Mouse (Mus musculus) T-cell, adult 2 months (primary cell): Measurements from ENCODE around the gene Hdgfl3.
"Not testable (repeated sequence)": the region's sequence is repeated elsewhere in the genome, so short reads cannot be mapped to it uniquely, and the experiment has no call there.

Experiments used
- DNase-seq: peaks from one replicate; pipeline ENCODE4 v3.0.0; 2022; ENCODE audit warnings: low spot score

Hdgfl3 gene

DNA sequence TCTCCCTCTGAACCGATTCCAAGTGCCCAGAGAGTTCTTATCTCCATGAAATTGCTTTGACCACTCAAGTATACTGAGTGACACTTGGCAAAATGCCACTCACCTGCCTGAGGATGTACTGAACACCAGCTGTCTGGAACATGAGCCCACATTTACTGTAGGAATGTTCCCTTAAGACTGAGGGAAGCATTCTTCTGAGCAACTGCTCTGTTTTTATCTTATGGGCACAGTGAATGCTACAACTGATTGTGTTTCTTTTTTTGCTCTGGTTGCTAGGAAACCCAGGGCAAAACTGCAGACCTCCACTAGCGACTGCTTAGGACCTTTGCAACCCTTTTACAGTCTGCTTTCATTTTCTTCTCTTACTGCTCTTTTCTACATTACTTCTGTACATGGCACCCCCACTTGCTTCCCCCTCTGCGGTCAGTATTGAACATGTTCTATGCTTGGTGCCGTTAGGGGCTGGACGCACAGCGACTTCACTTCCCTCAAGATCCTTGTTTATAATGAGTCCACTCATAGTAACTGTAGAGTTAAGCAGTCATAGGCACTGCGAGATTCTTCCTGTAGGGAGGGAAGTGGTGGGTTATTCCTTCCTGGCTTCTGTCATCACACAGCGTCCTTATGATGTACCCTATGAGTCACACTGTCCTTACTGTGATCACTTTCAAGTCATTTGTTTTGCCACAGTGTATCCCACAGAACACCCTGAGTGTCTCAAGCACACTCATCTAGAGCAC is 79.5 kb downstream of the Hdgfl3 start:
- peak; percentile 67 for DNase-seq

DNA sequence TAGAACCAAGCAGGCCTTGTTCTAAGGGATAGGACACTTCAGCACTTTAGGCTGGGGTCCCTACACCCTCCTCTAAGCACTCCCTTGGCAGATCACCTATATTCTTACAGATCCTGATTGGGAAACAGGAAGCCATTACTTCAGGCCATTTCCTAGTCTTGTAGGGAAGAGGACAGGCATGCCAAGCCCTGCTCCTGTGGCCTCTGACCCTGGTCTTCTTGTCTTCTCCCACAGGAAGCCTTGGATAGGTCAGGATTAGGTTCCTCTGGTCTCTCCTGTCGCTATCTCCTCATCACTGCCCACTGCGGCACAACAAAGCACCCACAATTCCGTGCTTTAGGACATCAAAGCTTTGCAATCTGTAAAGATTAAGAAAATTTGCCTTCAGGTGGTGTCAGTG is 82.6 kb downstream of the Hdgfl3 start:
- no peak for DNase-seq

DNA sequence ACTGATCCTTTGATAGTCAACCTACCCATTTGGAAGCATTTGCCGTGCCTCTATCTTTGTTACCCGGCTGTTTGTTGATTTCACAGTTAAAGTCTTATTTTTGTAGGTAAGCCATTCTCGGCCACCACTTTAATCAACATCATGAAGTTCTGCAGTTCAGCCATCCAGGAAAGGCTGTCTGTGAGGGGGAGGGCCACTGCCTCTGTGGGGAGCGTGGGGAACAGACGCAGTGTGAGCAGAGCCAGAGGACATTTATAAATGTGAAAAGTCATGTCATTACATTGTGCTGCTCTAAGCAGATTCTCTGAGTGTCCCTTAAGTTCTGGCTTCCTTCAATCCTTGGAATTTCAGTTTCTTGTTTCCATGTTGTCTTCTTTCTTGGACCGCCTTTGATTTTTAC is 84.1 kb downstream of the Hdgfl3 start:
- no peak for DNase-seq

DNA sequence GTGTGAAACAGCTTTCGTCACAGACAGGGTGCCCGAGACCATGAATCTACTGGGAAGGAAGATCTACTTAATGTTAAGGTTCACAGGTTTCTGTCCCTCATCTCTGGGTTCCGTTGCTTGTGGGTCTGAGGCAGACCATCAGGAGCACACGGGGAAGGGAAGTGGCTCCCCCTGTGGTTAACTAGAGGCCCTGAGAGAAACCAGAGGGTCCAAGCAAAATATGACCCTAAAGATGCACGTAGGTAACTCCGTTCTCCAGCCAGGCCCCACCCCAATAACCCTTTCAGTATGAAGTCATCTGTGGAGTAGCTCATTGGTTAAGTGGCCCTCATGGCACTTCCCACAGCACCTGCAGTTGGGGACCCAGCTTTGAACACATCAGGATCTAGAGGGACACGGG is 84.6 kb downstream of the Hdgfl3 start:
- no peak for DNase-seq

DNA sequence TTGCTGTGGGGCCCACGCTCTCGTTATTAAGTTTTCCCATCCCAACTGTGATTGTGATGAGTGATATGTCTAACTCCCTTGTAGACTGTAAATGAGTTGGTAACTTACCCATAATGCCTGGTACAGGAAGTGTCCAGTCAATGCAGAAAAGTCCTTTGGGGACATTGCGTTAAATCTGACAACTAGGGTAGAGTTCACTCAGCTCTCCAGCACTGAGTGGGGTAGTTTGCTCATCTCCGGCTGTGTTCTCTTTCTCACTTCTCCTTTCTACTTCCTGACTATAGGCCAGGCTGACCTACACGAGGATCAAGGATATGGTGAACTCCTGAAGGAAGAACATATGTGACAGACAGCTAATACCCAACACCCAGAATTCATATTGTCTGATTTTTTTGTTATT is 85.1 kb downstream of the Hdgfl3 start:
- no peak for DNase-seq

DNA sequence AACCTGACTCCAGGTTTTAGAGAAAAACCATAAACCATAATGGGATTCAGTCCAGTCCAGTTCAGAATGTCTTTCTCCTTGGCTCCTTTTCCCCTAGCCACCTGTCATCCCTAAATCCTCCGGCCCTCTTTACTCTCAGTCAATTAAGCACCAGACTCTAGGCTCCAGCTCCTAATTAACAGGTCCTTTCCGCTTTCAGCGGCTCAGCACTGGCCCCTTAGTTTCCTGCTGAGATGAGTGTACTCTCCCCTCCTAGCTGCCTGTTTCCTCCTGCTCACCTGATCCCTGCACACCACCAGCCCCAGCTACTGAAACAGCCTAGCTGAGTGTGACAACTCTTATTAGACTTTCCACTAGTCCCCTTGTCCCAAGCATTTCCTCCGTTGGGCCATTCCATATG is 86.5 kb downstream of the Hdgfl3 start:
- no peak for DNase-seq

DNA sequence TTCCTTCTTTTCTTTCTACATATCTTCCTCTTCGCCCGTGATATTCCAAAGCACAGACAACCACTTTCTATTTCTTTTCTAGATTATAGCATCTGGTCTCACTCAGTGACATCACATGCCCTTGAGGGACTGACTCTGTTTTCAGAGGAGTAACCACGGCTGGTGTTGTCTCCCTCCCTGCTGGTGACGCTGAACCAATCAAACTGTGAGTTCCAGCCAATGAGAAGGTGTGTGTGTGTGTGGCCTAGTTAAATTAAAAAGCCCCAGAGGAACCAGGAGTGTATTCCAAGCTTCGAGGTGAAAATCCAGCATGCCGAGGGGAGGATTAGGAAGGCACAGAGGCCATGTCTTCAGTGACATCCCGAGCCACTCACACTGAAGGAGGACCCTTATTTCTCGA is 87.3 kb downstream of the Hdgfl3 start:
- DNase-seq, result no peak

DNA sequence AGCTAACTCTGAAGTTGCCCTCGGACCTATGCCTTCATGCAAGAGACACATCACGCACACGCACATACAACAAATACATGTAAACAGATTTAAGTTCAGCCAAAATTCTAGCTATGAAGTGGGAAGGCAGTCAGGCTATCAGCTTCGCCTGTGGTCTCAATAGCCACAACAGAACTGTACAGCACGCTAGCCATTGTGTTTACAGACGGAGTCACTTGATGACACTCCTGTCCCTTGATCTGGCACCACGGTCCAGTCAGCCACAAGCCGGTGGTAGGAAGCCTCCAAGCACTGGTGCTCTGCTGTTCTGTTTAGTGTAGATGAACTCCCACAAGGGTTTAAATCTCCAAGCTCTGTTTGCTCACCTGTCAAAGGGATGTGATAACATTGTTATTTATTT is 88.3 kb downstream of the Hdgfl3 start:
- no peak for DNase-seq

DNA sequence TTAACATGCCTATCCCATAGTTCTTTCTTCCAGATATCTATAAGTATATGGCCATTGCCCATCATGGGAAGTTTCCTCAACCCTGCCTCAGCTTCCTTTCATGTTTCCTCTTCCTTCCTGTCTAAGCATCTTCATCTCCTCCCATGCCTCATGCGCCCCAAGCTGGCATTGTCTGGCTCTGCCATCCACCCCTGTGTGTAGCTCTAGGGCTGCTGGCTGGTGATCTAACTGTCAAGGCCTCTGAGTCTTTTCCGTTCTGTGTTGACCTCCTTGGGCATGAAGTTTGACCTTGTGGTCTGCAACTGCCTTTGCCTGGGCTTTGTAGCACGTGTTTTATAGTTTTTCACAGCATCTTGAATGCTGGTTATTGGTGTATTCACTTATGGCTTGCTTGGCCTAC is 89.0 kb downstream of the Hdgfl3 start:
- no peak for DNase-seq

DNA sequence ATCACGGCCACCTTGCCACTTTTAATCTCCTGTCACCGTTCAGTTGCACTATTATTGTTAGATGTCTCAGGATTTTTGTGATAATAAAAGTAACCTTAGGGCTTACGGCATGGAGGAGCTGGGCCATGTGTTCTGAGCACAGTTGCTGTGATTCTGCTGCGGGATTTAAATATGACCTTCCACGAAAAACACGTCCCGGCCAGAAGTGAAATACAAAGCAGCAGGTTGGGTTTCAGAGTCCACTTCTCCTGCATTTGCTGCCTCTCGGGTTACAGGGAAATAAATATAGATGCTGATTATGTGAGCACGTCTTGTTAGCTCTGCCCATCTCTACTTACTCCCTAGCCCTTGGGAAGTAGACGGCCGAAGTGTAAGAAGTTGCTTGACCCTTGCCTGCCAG is 89.5 kb downstream of the Hdgfl3 start:
- DNase-seq, result no peak

DNA sequence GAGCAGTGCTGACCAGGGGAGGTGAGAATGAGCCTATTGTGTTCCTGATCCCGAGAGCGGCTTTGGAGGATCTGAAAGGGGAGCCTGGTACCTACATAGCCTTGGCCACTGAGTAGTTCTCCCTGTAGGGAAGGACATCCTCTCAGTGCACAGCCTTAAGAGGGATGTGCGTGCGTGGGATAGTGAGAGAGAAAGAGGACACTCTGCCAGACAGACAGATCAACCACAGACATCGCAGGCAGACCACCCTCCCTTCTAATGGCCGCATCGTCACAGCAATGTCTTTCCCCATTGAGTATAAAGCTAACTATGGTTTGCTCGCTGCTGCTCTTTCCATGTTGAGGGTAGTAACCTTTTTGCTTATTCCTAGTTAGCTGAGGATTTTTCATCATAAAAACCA is 90.4 kb downstream of the Hdgfl3 start:
- no peak for DNase-seq

DNA sequence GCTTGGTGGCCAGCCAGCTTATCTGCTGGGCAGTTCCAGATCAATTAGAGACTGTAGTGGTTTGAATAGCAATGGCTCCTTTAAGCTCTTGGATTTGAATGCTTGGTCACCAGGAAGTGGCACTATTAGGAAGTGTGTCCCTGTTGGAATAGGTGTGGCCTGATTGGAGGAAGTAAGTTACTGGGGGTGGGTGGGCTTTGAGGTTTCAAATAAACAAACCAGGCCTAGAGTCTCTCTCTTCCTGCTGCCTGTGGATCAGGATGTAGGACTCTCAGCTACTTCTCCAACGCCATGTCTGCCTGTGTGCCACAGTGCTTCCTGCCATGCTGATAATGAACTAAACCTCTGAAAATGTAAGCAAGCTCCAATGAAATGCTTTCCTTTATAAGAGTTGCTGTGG is 91.3 kb downstream of the Hdgfl3 start:
- no peak for DNase-seq

DNA sequence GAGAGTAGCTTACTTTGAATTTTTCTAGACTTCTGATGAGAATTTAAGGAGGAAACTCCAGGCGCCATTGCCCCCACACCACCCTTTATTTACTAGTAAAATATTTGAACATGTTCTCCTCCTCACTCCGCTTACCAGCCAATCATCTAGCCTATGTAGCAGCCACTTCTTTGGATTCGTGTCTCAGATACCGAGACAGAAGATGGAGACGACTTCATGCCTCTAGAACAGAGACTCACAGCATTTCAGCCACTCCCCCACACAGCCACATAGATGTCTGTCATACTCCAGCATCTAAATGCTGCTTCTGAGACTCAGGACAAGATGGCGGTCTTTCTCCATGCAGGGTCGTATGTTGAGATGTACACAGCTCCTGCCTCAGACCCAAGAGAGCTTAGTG is 92.1 kb downstream of the Hdgfl3 start:
- no peak for DNase-seq

DNA sequence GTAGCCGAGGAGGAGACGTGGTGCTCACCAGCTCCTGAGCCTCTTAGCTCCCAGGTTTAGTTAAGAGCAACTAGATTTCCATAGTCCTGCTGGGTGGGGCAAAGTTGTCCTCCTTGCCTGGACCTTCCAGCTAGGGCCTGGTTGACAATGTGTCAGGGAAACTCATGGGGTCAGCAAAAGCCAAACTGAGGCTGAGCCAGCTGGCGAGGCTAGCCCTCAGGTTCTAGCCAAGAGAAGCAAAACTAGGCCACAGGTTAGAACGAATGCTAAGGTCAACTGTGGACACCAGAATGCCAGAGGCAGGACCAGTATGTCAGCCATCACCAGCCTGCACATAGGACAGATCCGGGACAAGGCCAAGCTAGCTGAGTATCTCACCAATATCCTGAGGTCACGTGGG is 92.8 kb downstream of the Hdgfl3 start:
- DNase-seq, result no peak

DNA sequence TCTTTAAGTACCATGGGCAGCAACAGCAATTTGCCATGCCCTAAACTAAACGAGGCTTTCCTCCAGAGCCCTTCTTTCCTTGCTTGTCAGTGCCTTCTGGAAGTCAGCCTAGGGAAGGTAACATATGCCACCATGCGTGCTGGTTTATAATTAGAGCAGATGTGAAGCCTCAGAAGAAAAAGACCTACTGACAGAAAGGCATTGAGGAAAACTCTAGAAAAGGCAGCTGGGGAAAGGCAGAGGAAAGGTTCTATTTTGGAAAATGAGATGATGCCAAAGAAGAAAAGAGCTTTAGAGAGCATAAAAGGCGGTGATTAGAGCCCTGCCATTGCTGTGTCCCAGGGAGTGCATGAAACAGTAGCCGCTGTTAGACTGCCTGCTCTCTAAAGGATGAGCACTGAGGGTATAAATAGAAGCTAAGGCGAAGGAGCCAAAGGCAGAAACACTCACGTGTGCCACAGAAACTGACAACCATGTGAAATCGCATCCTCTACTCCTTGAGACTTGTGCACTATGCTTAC is 93.6 kb downstream of the Hdgfl3 start:
- no peak for DNase-seq

DNA sequence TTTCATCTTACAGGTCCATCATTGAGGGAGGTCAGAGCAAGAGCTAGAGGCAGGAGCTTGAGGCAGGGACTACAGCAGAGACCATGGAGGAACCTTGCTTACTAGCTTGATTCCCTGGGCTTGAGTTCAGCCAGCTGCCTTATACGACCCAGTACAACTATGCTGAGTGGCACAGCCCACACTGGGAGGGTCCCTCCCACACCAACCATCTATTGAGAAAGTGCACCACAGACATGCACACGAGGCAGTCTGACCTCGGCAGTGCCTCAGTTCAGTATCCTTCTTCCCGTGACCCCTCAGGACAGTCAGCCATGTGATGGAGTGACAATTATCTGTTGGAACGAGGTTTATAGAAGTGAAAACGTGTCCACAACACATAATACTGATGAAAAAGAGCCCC is 94.5 kb downstream of the Hdgfl3 start:
- DNase-seq, result no peak

DNA sequence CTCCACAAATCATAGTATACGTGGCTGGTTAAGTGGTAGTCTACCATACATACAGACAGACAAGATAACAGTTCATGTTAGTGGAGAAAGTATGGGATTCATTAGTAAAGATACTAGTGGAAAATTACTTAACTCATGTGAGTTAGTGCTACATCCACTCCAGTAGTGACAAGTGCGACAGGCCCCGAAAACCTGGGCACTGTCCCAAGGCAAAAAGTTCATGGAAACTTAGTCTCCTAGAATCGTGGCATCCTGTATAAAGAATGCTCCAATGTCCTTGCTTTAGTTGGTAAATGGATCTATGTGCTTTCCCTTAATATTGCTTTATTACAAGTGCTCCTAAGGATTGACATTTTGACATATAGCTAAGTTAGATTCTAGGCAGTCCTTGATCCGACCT is 96.5 kb downstream of the Hdgfl3 start:
- DNase-seq, result not testable (repeated sequence)

DNA sequence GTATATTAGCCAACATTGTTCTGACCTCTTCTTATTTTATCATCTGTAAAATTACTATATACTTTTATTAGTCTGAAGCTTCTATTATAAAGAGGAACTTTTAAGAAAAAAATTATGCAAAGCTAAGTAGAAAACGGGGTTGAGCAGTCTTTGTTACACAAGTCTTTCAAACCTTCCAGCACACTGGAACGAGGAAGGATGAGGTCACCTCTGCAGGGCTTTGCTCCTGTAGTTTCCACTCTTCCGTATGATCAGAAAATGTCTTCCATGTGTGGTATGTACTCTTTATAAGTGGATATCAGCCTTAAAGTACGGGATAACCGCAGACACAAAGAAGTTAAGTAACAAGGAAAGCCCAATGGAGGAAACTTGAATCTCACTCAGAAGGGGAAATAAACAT is 98.8 kb downstream of the Hdgfl3 start:
- no peak for DNase-seq

DNA sequence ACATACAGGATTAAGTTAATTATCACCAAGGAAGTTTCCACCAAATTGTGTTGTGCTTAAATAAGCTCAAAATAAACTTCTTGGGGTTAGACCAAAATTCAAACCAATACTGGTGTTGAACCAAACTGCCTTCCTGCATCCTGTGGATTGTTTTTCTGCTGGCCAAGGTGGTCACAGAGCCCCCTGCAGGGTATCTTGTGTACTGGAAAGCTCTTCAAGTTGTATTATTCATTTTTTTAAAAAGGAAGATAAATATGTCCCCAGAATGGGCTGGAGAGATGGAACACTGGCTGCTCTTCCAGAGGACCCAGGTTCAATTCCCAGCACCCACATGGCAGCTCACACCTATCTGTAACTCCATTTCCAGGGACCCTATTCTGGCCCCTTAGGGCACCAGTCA is 99.4 kb downstream of the Hdgfl3 start:
- peak; percentile 35 for DNase-seq
